Mouse (Mus musculus): Measurements from ENCODE around the gene Ttc30a2.
"Not testable (repeated sequence)": the region's sequence is repeated elsewhere in the genome, so short reads cannot be mapped to it uniquely, and the experiment has no call there.

Gene Ttc30a2

DNA sequence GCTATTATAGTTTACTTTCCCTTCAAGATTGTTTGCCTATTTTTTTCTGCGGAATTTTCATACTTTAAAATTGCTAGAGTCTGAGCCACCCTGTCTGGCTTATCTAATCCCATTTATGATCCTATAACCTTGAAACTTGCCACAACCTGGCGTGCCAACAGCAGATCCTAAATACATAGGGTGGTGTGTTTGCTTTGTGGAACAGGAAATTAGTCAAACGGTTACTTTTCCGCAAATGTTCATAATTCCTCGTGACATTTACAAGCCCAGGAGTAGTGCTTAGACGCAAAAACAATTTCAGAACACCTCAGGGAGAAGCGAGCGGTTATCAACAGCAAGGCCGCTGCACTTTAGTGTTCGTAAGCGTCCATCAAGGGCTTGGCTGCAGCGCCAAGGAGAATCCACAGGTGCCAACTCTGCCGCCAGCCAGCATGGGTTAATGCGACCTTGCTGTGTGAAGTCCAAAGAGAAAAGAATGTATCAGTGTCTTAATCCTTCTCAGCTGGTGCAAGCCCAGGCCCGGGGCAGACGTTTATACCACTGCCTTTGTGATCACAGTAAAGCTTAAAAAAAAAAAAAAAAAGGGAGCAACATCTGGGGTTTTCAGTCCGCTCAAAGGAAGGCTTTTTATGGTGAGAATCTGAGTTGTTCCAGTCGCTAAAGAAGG, 18.7 kb downstream of the Ttc30a2 start:
- CTCF ChIA-PET = interaction anchor here (0.6 to 1.7 kb wide), 8 partner anchors 75 to 1296 kb away, joined by 3 to 13 read pairs (median 5); no protein-coding TSS in a partner anchor
- POLR2A ChIA-PET = interaction anchor here in 3 of 4 experiments (0.6 to 2.5 kb wide), 13 partner anchors 8 to 1274 kb away, joined by 3 to 12 read pairs (median 5); partner anchors contain the start of genes Nfe2l2 (in 2 of the 3) and Ttc30b (in 1 of the 3)

DNA sequence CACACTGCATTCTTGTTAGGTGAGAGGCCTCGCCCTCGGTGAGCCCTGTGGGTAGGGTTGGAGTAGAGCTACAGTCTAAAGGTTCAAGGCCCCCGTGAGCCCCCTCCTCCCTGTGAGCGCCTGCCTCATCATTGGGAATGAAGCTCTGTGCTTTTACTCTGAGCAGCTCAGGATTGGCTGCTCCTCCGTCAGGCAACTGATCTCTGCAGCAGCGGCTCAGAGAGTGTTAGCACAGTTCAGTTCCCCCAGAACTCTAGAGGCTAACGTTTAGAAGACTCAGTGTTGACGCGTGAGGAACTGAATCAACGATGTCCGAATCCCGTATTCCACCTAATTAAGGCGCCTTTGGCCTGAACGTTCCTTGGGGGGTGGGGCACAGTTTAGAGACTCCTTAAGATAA, 22.3 kb downstream of the Ttc30a2 start:
- POLR2A ChIA-PET = interaction anchor here in 1 of 4 experiments (0.6 to 1.4 kb wide), 3 partner anchors 8 to 347 kb away, joined by 3 to 4 read pairs (median 4); no protein-coding TSS in a partner anchor
- CTCF ChIA-PET = no interaction called here

DNA sequence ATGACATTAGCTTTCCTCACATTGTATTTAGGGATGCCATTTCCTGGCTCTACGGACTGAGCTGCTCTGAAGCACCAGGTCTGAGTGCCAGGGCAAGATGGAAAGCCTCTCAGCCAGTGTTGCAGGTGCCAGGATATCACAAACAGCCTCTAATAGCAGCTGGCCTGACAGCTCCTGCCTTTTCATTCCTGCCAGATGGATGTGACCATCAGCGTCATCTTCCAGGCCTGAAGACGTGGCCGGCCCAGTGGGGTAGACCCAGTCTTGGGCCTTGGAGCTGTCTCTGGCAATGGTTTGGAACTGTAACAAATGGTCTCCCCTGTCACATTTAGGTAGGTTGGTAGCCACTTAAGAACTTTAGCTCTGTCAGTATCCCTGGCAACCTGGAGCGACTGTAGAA, 24.6 kb downstream of the Ttc30a2 start:
- CTCF ChIA-PET = interaction anchor here in 2 of 4 experiments (0.7 to 1.2 kb wide), 3 partner anchors 11 to 160 kb away, joined by 3 to 4 read pairs (median 3); no protein-coding TSS in a partner anchor
- POLR2A ChIA-PET = interaction anchor here in 1 of 4 experiments (0.8 to 1.9 kb wide), 5 partner anchors 12 to 250 kb away, joined by 3 to 5 read pairs (median 3); partner anchors contain the start of gene Ttc30b

- ChIA-PET CTCF (no interaction called here), POLR2A (interaction anchor here in 1 of 4 experiments (0.6 to 0.9 kb wide), 2 partner anchors 9 to 16 kb away, joined by 3 to 4 read pairs; no protein-coding TSS in a partner anchor)
These were observed 27.3 kb downstream of the Ttc30a2 start for GRCm38 (mm10) chr2:75950685-75951084.

- ChIA-PET POLR2A (interaction anchor here in 3 of 4 experiments (0.5 to 1.9 kb wide), 13 partner anchors 11 to 772 kb away, joined by 3 to 5 read pairs (median 4); partner anchors contain the start of gene Nfe2l2 (in 2 of the 3)), CTCF (interaction anchor here in 2 of 4 experiments (0.6 to 0.7 kb wide), 3 partner anchors 26 to 55 kb away, joined by 3 to 6 read pairs (median 3); no protein-coding TSS in a partner anchor)
These were observed 39.6 kb downstream of the Ttc30a2 start, which contains the start of gene Ttc30b for GRCm38 (mm10) chr2:75938117-75939063. Gene Ttc30b, minus strand, starts transcription at chr2:75938585.

DNA sequence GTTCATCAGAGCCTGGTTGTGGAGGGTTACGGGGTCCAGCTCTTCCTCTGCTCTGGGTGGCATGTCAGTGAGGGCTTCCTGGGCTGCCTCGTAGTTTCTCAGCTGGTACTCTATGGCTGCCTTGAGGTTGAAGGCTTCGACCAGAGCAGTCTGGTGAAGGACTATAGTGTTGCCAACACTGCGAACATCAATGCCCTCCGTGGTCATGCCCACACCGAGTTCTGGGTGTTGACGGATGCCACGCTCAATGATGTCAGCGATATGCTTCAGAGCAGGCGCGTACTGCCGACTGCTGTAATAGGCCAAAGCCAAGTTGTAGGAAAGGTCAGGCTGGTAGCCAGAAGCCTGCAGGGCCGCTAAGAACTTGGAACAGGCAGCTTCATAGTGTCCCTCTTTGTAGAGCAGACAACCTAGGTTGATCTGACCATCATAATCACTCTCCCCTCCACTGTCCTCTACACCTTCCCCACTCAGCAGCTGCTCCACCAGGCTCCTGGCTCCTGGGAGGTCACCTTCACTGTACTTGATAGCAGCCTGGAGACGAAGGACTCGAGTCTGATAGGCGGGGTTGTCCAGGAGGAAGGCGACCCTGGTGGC, 40.4 kb downstream of the Ttc30a2 start:
- ChIA-PET CTCF (interaction anchor here in 1 of 4 experiments (0.7 kb wide), 2 partner anchors 27 to 42 kb away, joined by 3 to 6 read pairs; no protein-coding TSS in a partner anchor), POLR2A (interaction anchor here in 3 of 4 experiments (0.5 to 1.9 kb wide), 12 partner anchors 10 to 334 kb away, joined by 3 to 5 read pairs (median 4); partner anchors contain the start of gene Nfe2l2 (in 2 of the 3))

DNA sequence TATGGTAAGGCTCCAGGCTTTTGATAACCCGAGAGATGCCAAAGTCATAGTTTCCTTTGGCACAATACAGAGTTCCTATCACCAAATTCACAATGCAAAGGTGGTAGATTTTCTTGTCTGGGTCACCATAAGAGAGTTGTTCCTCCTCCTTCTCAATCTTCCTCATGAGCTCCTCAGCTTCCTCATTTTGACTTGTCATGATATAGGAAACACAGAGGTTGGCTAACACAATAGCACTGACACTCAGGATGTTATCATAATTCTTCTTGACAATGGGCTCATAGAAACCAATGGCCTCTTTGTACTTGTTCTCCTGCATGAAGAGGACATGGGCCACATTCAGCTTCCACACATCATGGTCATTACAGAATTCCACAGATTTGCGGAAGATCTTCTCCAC, 41.3 kb downstream of the Ttc30a2 start:
- POLR2A ChIA-PET, CTCF ChIA-PET: not testable (repeated sequence)

DNA sequence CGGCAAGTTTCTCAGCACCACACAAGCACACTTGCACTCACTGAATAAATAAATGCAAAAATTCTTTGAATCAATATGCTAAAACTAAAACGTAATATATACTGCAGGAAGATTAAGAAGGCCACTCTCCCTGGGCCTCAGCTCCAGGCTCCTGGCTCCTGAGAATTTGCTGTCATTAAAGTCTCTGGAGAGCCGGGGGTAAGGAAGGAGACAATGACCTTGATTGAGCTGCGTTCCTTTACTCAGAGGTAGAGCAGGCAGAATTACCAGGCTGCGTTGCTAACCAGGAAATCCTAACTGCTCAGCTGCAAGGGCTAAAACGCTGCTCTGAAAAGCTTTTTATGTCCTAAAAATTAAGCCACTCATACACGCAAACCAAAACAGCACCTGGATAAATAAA, 44.4 kb downstream of the Ttc30a2 start:
- ChIA-PET POLR2A (interaction anchor here in 1 of 4 experiments (0.6 to 1.5 kb wide), 2 partner anchors 10 to 174 kb away, joined by 3 to 4 read pairs; no protein-coding TSS in a partner anchor), CTCF (no interaction called here)

GRCm38 (mm10) chr2:75930941-75931340, 47.0 kb downstream of the Ttc30a2 start:
- CTCF ChIA-PET = no interaction called here

GRCm38 (mm10) chr2:75929786-75930444, 48.1 kb downstream of the Ttc30a2 start:
- ChIA-PET CTCF (interaction anchor here in 1 of 4 experiments (0.7 kb wide), 1 partner anchor 307 kb away, joined by 4 read pairs; no protein-coding TSS in a partner anchor), POLR2A (interaction anchor here in 1 of 4 experiments (0.6 to 2.0 kb wide), 3 partner anchors 10 to 116 kb away, joined by 3 to 5 read pairs (median 4); no protein-coding TSS in a partner anchor)

More at GRCm38 (mm10) chr2:75930941-75931340, 47.0 kb downstream of the Ttc30a2 start:
- POLR2A ChIA-PET = interaction anchor here in 1 of 4 experiments (0.5 to 0.7 kb wide), 4 partner anchors 69 to 1016 kb away, joined by 3 to 4 read pairs (median 3); no protein-coding TSS in a partner anchor

DNA sequence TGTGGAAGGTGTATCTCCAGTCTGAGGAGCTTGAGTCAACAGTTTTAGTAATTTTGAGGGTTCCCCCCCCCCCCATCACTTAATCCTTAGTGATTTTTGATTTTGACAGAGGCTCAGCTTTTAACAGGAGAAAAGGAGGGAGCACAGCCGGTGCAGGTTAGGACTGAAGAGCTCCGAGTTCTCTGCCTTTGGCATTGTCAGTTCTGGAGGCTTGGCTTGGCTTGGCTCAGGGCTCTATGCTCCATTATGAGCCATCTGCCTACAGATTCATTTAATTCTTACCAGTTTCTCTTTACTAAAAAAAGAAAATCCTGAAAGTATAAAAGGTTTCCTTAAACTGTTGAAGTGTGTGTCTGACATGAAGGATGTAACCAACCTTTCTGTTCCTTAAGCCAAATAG, 48.8 kb downstream of the Ttc30a2 start:
- POLR2A ChIA-PET = interaction anchor here in 1 of 4 experiments (1.0 to 2.0 kb wide), 2 partner anchors 9 to 37 kb away, joined by 3 to 5 read pairs; no protein-coding TSS in a partner anchor
- CTCF ChIA-PET = interaction anchor here in 1 of 4 experiments (0.7 kb wide), 1 partner anchor 56 kb away, joined by 3 read pairs; no protein-coding TSS in a partner anchor

DNA sequence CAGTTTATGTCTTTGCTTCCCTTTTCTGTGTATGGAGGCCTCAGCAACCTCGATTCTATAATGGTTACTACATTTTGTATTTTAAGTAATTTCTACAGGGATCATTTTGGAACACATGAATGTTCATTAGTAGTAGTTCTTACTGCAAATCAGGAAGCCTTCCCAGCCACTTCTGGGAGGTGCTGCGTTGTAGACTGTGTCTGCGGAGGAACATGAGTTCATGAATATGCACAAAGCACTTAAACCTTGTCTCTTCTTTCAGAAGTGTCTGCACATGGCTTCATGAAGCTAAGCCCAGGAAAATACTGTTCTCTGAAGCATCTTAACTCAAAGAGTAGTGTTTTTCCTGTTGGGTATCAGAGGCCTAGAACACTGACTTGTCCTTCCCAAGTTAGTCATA, 50.0 kb downstream of the Ttc30a2 start:
- ChIA-PET CTCF (no interaction called here), POLR2A (interaction anchor here in 1 of 4 experiments (0.8 to 2.0 kb wide), 4 partner anchors 8 to 102 kb away, joined by 3 to 5 read pairs (median 4); no protein-coding TSS in a partner anchor)

GRCm38 (mm10) chr2:75926061-75926460, 51.9 kb downstream of the Ttc30a2 start:
- POLR2A ChIA-PET = interaction anchor here in 2 of 4 experiments (0.5 to 1.2 kb wide), 2 partner anchors 39 to 652 kb away, joined by 3 to 8 read pairs; no protein-coding TSS in a partner anchor
- CTCF ChIA-PET = no interaction called here

All from embryonic stem cell, embryonic (primary cell).